Mouse (Mus musculus) liver, adult 2 months (tissue): ENCODE results near the gene Iqck. TPM values are rescaled to one million over a fixed set of nuclear protein-coding genes. Genes with fewer than 3 reads are reported as not detected.

Source experiments
- DNase-seq: peaks from one replicate; pipeline ENCODE4 v3.0.0-alpha.2; 2011; ENCODE audit warnings: low read depth, low spot score; ENCODE audit errors: extremely low read depth
- H3K27ac ChIP-seq: fragments of 200-500 bp; replicated peaks from 2 replicates; pipeline ENCODE4 v1.5.1; 2012; ENCODE audit warnings: low read depth, mild to moderate bottlenecking, control low read depth, inconsistent platforms, low read length; ENCODE audit not compliant: insufficient read depth
- H3K27me3 ChIP-seq: fragments of 200-500 bp; 2 replicates; pipeline ENCODE4 v1.6.1; 2012; ENCODE audit warnings: mild to moderate bottlenecking, moderate library complexity, low read length, inconsistent platforms; ENCODE audit not compliant: control insufficient read depth, insufficient read depth
- H3K36me3 ChIP-seq: fragments of 200-500 bp; 2 replicates; pipeline ENCODE4 v1.6.1; 2012; ENCODE audit warnings: low read length, inconsistent platforms; ENCODE audit not compliant: control insufficient read depth, insufficient read depth
- H3K4me1 ChIP-seq: fragments of 200-500 bp; 2 replicates; pipeline ENCODE4 v1.6.1; 2011; ENCODE audit warnings: low read length; ENCODE audit not compliant: control insufficient read depth, insufficient read depth
- H3K4me3 ChIP-seq: fragments of 200-500 bp; 2 replicates; pipeline ENCODE4 v1.5.1; 2011; ENCODE audit warnings: low read depth, mild to moderate bottlenecking, control low read depth, low read length, moderate library complexity; ENCODE audit not compliant: insufficient read depth
- H3K79me2 ChIP-seq: fragments of 200-500 bp; 2 replicates; pipeline ENCODE4 v1.6.1; 2012; ENCODE audit warnings: inconsistent platforms, mild to moderate bottlenecking, low read length, moderate library complexity; ENCODE audit not compliant: control insufficient read depth, insufficient read depth
- H3K9ac ChIP-seq: fragments of 200-500 bp; 2 replicates; pipeline ENCODE4 v1.6.1; 2012; ENCODE audit warnings: low read depth, mild to moderate bottlenecking, control low read depth, inconsistent platforms, low read length
- CTCF ChIP-seq: fragments of 200-500 bp; IDR thresholded peaks from 2 replicates; pipeline ENCODE4 v1.5.1; 2011; ENCODE audit warnings: low read depth, low read length, control low read depth
- POLR2A ChIP-seq: fragments of 200-500 bp; IDR thresholded peaks from 2 replicates; pipeline ENCODE4 v1.6.1; 2011; ENCODE audit warnings: low read length, control low read depth; ENCODE audit not compliant: insufficient read depth; ENCODE audit errors: extremely low read depth
- WGBS: fragments of 180-500 bp; shearing (Covaris S2); methylation state at CpG from one replicate; pipeline ENCODE4 v1.1.7; 2018; 5-methylcytosine and 5-hydroxymethylcytosine counted together
- polyA plus RNA-seq: library from polyadenylated mRNA; depleted of rRNA; stranded (reverse); fragments of >200 nt; gene quantifications from 2 replicates; pipeline ENCODE4 v1.2.3, GENCODE M21; 2012
- total RNA-seq: library from RNA; depleted of rRNA; stranded (reverse); fragments of >200 nt; gene quantifications from 2 replicates; pipeline ENCODE4 v1.2.3, GENCODE M21; 2014

Gene Iqck
- total and polyA plus RNA-seq, 2 experiments: 0.07 to 0.09 TPM

GRCm38 (mm10) chr7:118992080-118992560 is 136.6 kb downstream of the Iqck start:
- Histone ChIP-seq H3K9ac (no peak overlapping the region), H3K4me1 (peaks cover 3% of the 10 kb centered on the region; the same call in 1 of the 2 replicates), H3K27ac (no peak overlapping the region), H3K79me2 (no peaks in the 10 kb centered on the region), H3K4me3 (no peak overlapping the region), H3K36me3 (no peaks in the 10 kb centered on the region), H3K27me3 (peaks cover 15% of the 10 kb centered on the region)
- no peak for DNase-seq
- TF ChIP-seq POLR2A: no peak
- no peak for TF ChIP-seq CTCF
- WGBS: 68% methylated on average over 6 of the region's 6 CpGs

GRCm38 (mm10) chr7:118992623-118993405 is 137.3 kb downstream of the Iqck start:
- WGBS: 69% methylated on average over 13 of the region's 13 CpGs
- Histone ChIP-seq H3K27me3 (peaks cover 15% of the 10 kb centered on the region), H3K4me1 (peaks cover 3% of the 10 kb centered on the region; the same call in 1 of the 2 replicates), H3K79me2 (no peaks in the 10 kb centered on the region), H3K9ac (no peak overlapping the region), H3K36me3 (no peaks in the 10 kb centered on the region), H3K4me3 (no peak overlapping the region), H3K27ac (no peak overlapping the region)
- DNase-seq: no peak
- no peak for TF ChIP-seq CTCF
- TF ChIP-seq POLR2A: no peak

GRCm38 (mm10) chr7:118993597-118994230 is 138.2 kb downstream of the Iqck start:
- no peak overlapping the region for H3K9ac ChIP-seq
- WGBS: 12% methylated on average over 26 of the region's 26 CpGs
- no peaks in the 10 kb centered on the region for H3K36me3 ChIP-seq
- H3K4me1 ChIP-seq: peaks cover 3% of the 10 kb centered on the region; the same call in 1 of the 2 replicates
- H3K4me3 ChIP-seq: peak overlapping the region; percentile 10; the same call in 1 of the 2 replicates
- DNase-seq: no peak
- H3K79me2 ChIP-seq: no peaks in the 10 kb centered on the region
- peaks cover 15% of the 10 kb centered on the region for H3K27me3 ChIP-seq
- no peak for TF ChIP-seq CTCF
- no peak for TF ChIP-seq POLR2A
- H3K27ac ChIP-seq: no peak overlapping the region

GRCm38 (mm10) chr7:118994231-118994842 is 138.8 kb downstream of the Iqck start:
- DNase-seq: no peak
- no peaks in the 10 kb centered on the region for H3K36me3 ChIP-seq
- peaks cover 15% of the 10 kb centered on the region for H3K27me3 ChIP-seq
- H3K9ac ChIP-seq: peak overlapping the region; percentile 44
- no peaks in the 10 kb centered on the region for H3K79me2 ChIP-seq
- H3K27ac ChIP-seq: no peak overlapping the region
- WGBS: 8% methylated on average over 21 of the region's 21 CpGs
- peak overlapping the region; percentile 51 for H3K4me3 ChIP-seq
- TF ChIP-seq POLR2A (no peak), CTCF (no peak)
- peaks cover 3% of the 10 kb centered on the region; the same call in 1 of the 2 replicates for H3K4me1 ChIP-seq

- Histone ChIP-seq H3K27me3 (peaks cover 15% of the 10 kb centered on the region), H3K79me2 (no peaks in the 10 kb centered on the region), H3K4me1 (peaks cover 3% of the 10 kb centered on the region; the same call in 1 of the 2 replicates), H3K9ac (peak within 1 kb of the TSS; percentile 44), H3K4me3 (peak within 1 kb of the TSS; percentile 51), H3K36me3 (no peaks in the 10 kb centered on the region), H3K27ac (no peak within 1 kb of the TSS)
- DNase-seq: no peak
- TF ChIP-seq POLR2A (no peak), CTCF (peak; percentile 16; the same call in 1 of the 2 replicates)
- WGBS: 2% methylated on average over 44 of the region's 44 CpGs
These were observed 139.5 kb downstream of the Iqck start, which contains the start of gene Gprc5b for GRCm38 (mm10) chr7:118995007-118995406. Gprc5b (minus strand) TSS chr7:118995211.

DNA sequence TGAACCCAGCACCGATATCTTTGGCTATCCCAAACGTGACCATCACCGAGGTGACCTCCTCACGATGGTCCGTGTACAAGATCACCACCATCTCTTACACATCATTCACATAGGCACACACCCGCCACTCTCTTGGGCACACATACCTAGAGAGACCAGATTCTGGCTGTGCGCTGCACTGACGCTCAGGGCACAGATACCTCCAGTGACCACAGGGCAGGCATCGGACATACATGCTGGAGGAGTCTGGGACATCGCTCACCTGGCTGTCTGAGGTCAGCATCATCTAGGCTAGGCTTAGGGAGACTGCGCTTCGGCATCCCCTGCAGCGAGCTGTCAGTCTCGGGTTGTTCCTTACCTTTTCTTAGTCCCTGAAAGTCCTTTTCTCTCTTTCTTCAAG is 140.1 kb downstream of the Iqck start:
- Histone ChIP-seq H3K27me3 (peaks cover 15% of the 10 kb centered on the region), H3K27ac (no peak overlapping the region), H3K4me1 (peaks cover 3% of the 10 kb centered on the region; the same call in 1 of the 2 replicates), H3K9ac (no peak overlapping the region), H3K36me3 (no peaks in the 10 kb centered on the region), H3K79me2 (no peaks in the 10 kb centered on the region), H3K4me3 (no peak overlapping the region)
- TF ChIP-seq POLR2A: no peak
- no peak for TF ChIP-seq CTCF
- no peak for DNase-seq
- 13% methylated on average over 14 of the region's 14 CpGs for WGBS
